ENCODE assay signal across 8 mouse cellular contexts in the genomic region with DNA sequence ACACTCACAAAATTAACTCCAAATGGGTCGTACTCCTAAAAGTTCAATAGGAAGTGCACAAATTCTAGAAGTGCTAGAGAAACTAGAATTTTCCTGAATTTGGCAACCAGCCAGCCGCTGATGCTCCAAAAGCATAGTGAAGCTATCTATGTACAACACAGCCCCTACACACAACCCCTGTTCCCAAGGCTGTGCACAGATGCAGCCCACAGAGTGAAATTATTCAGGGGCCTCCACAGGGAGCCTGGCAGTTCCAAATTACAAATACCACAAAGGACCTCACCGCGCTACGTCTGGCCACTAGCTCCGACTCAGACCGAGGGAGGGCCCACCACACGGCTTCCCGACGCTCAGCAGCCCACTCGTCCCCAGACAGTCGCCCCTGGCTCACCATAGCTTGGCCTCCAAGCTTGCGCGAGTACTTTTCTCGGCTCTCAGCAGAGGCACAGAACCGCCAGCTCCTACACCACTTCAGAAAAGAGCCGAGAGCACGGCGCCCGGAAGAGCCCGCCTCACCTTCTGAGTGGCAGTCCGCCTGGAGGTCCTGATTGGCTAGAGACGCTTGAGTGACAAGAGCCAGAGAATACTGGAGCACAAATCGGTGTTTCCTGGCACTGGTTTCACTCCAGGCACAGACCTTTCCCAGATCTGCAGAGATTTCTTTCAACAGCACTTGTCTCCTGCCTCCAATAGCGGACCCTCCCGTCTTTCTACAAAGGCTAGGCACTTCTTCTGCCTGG. TPM values are rescaled to one million over a fixed set of nuclear protein-coding genes. Genes with fewer than 3 reads are reported as not detected.
A peak's percentile ranks its signal among the peaks of the same experiment; 100 is the strongest.
DNase-seq lines count a peak whose midpoint lies in the region; ATAC-seq and TF ChIP-seq lines count a peak whose summit lies in the region.

No protein-coding gene starts in this region.

- H3K36me3 ChIP-seq in ES-Bruce4 (ENCODE audit: control insufficient read depth, insufficient read depth, low read length, poor library complexity, severe bottlenecking) = 0 out of 2 replicates have a peak, but pooled peaks cover 3% of the 10 kb centered on the region
- H3K36me3 ChIP-seq in forebrain, embryonic 15.5 days = peaks cover 16% of the 10 kb centered on the region
- H3K36me3 ChIP-seq in liver, embryonic 16.5 days (ENCODE audit: control insufficient read depth, insufficient read depth) = no peaks in the 10 kb centered on the region
- H3K36me3 ChIP-seq in neural tube, embryonic 12.5 days = peaks cover 13% of the 10 kb centered on the region
- no peaks in the 10 kb centered on the region for H3K36me3 ChIP-seq in stomach, postnatal 0 days (ENCODE audit: control insufficient read depth, insufficient read depth, low read length)

- no peak for TF ChIP-seq CTCF in ES-Bruce4 (IDR thresholded peaks at IDR 0.05; ENCODE audit: low read depth, low read length)
- no peak for TF ChIP-seq CTCF in stomach, postnatal 0 days (IDR thresholded peaks at IDR 0.05; ENCODE audit: low read depth)

- H3K9me3 ChIP-seq in ES-Bruce4 (replicated peaks; ENCODE audit: control insufficient read depth, insufficient read depth, low read length, poor library complexity, severe bottlenecking) = no peaks in the 10 kb centered on the region
- peaks cover 17% of the 10 kb centered on the region for H3K9me3 ChIP-seq in forebrain, embryonic 15.5 days
- no peaks in the 10 kb centered on the region for H3K9me3 ChIP-seq in liver, embryonic 16.5 days (replicated peaks; ENCODE audit: control insufficient read depth, low read length)
- peaks cover 23% of the 10 kb centered on the region for H3K9me3 ChIP-seq in neural tube, embryonic 12.5 days
- H3K9me3 ChIP-seq in stomach, postnatal 0 days (ENCODE audit: control insufficient read depth, low read length) = no peaks in the 10 kb centered on the region

- peak overlapping the region; percentile 43 for H3K4me2 ChIP-seq in forebrain, embryonic 15.5 days (replicated peaks)
- peak overlapping the region; percentile 55 for H3K4me2 ChIP-seq in liver, embryonic 16.5 days (ENCODE audit: low read depth, low read length)
- peak overlapping the region; percentile 59 for H3K4me2 ChIP-seq in neural tube, embryonic 12.5 days (replicated peaks)
- H3K4me2 ChIP-seq in stomach, postnatal 0 days (replicated peaks; ENCODE audit: low read depth) = peak overlapping the region; percentile 58

- WGBS in forebrain, embryonic 15.5 days = under 1% methylated on average over 26 of the region's 26 CpGs
- WGBS in large intestine, adult 2 months = under 1% methylated on average over 26 of the region's 26 CpGs
- under 1% methylated on average over 26 of the region's 26 CpGs for WGBS in liver, embryonic 16.5 days (ENCODE audit: insufficient replicate concordance)
- 1% methylated on average over 26 of the region's 26 CpGs for WGBS in neural tube, embryonic 12.5 days
- WGBS in stomach, postnatal 0 days = under 1% methylated on average over 26 of the region's 26 CpGs

- TF ChIP-seq POLR2A in ES-Bruce4 (IDR thresholded peaks at IDR 0.05; ENCODE audit: insufficient read depth, low read length) = peak; percentile 79

- ATAC-seq in cerebellum, adult (ENCODE audit: insufficient number of reproducible peaks, low FRiP score, low TSS enrichment) = peak; percentile 98
- ATAC-seq in forebrain, embryonic 15.5 days (replicated peaks) = peak; percentile 100
- peak; percentile 87 for ATAC-seq in liver, embryonic 16.5 days (ENCODE audit: low read depth)
- ATAC-seq in neural tube, embryonic 12.5 days (ENCODE audit: low FRiP score, low read depth) = peak; percentile 99
- ATAC-seq in stomach, postnatal 0 days (ENCODE audit: low FRiP score, low TSS enrichment) = peak; percentile 97

- H3K27ac ChIP-seq in ES-Bruce4 (ENCODE audit: insufficient read depth, low read length) = peak overlapping the region; percentile 96
- H3K27ac ChIP-seq in forebrain, embryonic 15.5 days (replicated peaks) = peak overlapping the region; percentile 98
- peak overlapping the region; percentile 64 for H3K27ac ChIP-seq in liver, embryonic 16.5 days (ENCODE audit: low read length)
- H3K27ac ChIP-seq in neural tube, embryonic 12.5 days = peak overlapping the region; percentile 92
- H3K27ac ChIP-seq in stomach, postnatal 0 days (replicated peaks) = peak overlapping the region; percentile 96

- no peaks in the 10 kb centered on the region for H3K27me3 ChIP-seq in ES-Bruce4 (ENCODE audit: control insufficient read depth, insufficient read depth, low read length, poor library complexity, severe bottlenecking)
- H3K27me3 ChIP-seq in forebrain, embryonic 15.5 days = no peaks in the 10 kb centered on the region
- no peaks in the 10 kb centered on the region for H3K27me3 ChIP-seq in liver, embryonic 16.5 days (ENCODE audit: control insufficient read depth, insufficient read depth, low read depth, low read length)
- no peaks in the 10 kb centered on the region for H3K27me3 ChIP-seq in neural tube, embryonic 12.5 days (replicated peaks)
- H3K27me3 ChIP-seq in stomach, postnatal 0 days (ENCODE audit: control insufficient read depth, insufficient read depth, low read length) = no peaks in the 10 kb centered on the region

- H3K4me1 ChIP-seq in ES-Bruce4 (ENCODE audit: control insufficient read depth, insufficient read depth, low read length) = peaks cover 4% of the 10 kb centered on the region
- peaks cover 17% of the 10 kb centered on the region for H3K4me1 ChIP-seq in forebrain, embryonic 15.5 days
- H3K4me1 ChIP-seq in liver, embryonic 16.5 days (ENCODE audit: control insufficient read depth, low read depth, low read length) = peaks cover 5% of the 10 kb centered on the region
- H3K4me1 ChIP-seq in neural tube, embryonic 12.5 days = peaks cover 6% of the 10 kb centered on the region
- H3K4me1 ChIP-seq in stomach, postnatal 0 days (replicated peaks; ENCODE audit: control insufficient read depth, insufficient read depth) = no peaks in the 10 kb centered on the region

- TF ChIP-seq EP300 in ES-Bruce4 (IDR thresholded peaks at IDR 0.05; ENCODE audit: insufficient read depth, low read depth, low read length) = 0 out of 2 replicates have a peak, but pooled peaks have one; percentile 26
- TF ChIP-seq EP300 in stomach, postnatal 0 days (optimal IDR thresholded peaks at IDR 0.05) = no peak

- intact Hi-C loops in heart, postnatal 14 days (cut with DNase I) = loop anchor here (5.0 kb wide), 1 partner anchor 152 kb away; no protein-coding TSS in a partner anchor

- DNase-seq in heart, postnatal 14 days = peak; percentile 88 to 89
- DNase-seq in large intestine, adult 2 months (ENCODE audit: low read depth, low spot score) = peak; percentile 87
- peak; percentile 89 for DNase-seq in stomach, postnatal 0 days (ENCODE audit: low spot score)

- peak overlapping the region; percentile 82 for H3K4me3 ChIP-seq in ES-Bruce4 (ENCODE audit: low read depth, low read length)
- peak overlapping the region; percentile 72 for H3K4me3 ChIP-seq in forebrain, embryonic 15.5 days
- H3K4me3 ChIP-seq in liver, embryonic 16.5 days (ENCODE audit: low read depth, low read length) = peak overlapping the region; percentile 71
- peak overlapping the region; percentile 69 for H3K4me3 ChIP-seq in neural tube, embryonic 12.5 days
- H3K4me3 ChIP-seq in stomach, postnatal 0 days (ENCODE audit: low read depth, low read length) = peak overlapping the region; percentile 82

- H3K9ac ChIP-seq in ES-Bruce4 (ENCODE audit: low read depth, poor library complexity, severe bottlenecking) = peak overlapping the region; percentile 92
- H3K9ac ChIP-seq in forebrain, embryonic 15.5 days (replicated peaks) = peak overlapping the region; percentile 91
- peak overlapping the region; percentile 79 for H3K9ac ChIP-seq in liver, embryonic 16.5 days (ENCODE audit: low read depth, low read length)
- peak overlapping the region; percentile 80 for H3K9ac ChIP-seq in neural tube, embryonic 12.5 days
- H3K9ac ChIP-seq in stomach, postnatal 0 days (ENCODE audit: low read length) = peak overlapping the region; percentile 91

RNA-seq across cellular contexts. Expression of a gene that starts 58.1 kb away (rescaled TPM):
- not detected in 2 replicates for polyA plus RNA-seq in ES-Bruce4 (2011; ENCODE audit: insufficient read depth, insufficient read length, low read depth, missing spikeins)
- polyA plus RNA-seq in forebrain, embryonic 15.5 days (2015; fragmentation: Nextera tagmentation; extraction: Ambion mirVana) = not detected in 2 replicates
- total RNA-seq in heart, postnatal 14 days (2021) = under 1 TPM in 1 of 2 experiments, not detected in 1; 0.14 TPM
- polyA plus RNA-seq in large intestine, adult 2 months (2012; rRNA removed) = not detected in 2 replicates
- polyA plus RNA-seq in liver, embryonic 16.5 days (2015; fragmentation: Nextera tagmentation; extraction: Ambion mirVana) = not detected in 2 replicates
- not detected in 2 replicates for polyA plus RNA-seq in neural tube, embryonic 12.5 days (2016; fragmentation: Nextera tagmentation; extraction: Ambion mirVana)
- not detected in 2 replicates for polyA plus RNA-seq in stomach, postnatal 0 days (2015; fragmentation: Nextera tagmentation; extraction: Ambion mirVana)

Comparison
In these comparisons a context has a peak if more than half of its experiments do, and no peak if none do; other contexts are left out.
1. Peak in every context shown above with its lines: DNase-seq, ATAC-seq, H3K4me3 ChIP-seq and H3K27ac ChIP-seq.